Mouse (Mus musculus): ENCODE data around the gene Dpp9. TPM values are rescaled to one million over a fixed set of nuclear protein-coding genes. Genes with fewer than 3 reads are reported as not detected.

Gene Dpp9
- total and polyA plus RNA-seq, 2 experiments from 2014 or later, result 19.0 to 31.3 TPM

DNA sequence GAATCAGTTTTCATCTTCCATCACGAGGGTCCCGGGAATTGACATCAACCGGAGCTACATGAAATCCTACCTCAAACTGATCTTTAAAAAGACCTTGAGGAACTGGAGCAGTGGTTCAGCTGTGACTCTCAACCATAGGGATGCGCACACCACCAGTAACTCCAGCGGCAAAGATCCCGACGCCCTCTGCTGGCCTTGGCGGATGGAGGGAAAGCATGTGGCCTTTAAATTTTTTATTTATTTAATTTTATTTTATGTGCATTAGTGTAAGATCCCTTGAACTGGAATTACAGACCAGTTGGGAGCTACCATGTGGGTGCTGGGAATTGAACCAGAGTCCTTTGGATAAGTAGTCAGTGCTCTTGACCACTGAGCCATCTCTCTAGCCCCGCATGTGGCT is 36.7 kb upstream of the Dpp9 start:
- DNase-seq (ENCODE audit: low spot score), result peak; percentile 73
- no peaks in the 10 kb centered on the region for H3K9me3 ChIP-seq (ENCODE audit: low read length)
- 18% methylated on average over 9 of the region's 9 CpGs for WGBS
- ATAC-seq, result peak; percentile 9
- H3K27me3 ChIP-seq (ENCODE audit: insufficient read depth, low read length), result no peaks in the 10 kb centered on the region
- H3K9ac ChIP-seq (replicated peaks; ENCODE audit: low read length), result 0 out of 2 replicates have a peak overlapping the region, but pooled peaks have one; percentile 21
- peaks cover 10% of the 10 kb centered on the region for H3K36me3 ChIP-seq (ENCODE audit: insufficient read depth, low read length)
- TF ChIP-seq CTCF (IDR thresholded peaks at IDR 0.05; ENCODE audit: low read depth), result no peak
- peak overlapping the region; percentile 59 for H3K4me3 ChIP-seq (ENCODE audit: low read length)
- no peaks in the 10 kb centered on the region for H3K4me1 ChIP-seq (ENCODE audit: insufficient read depth, low read length)
- peak overlapping the region; percentile 78; the same call in 1 of the 2 replicates for H3K4me2 ChIP-seq (ENCODE audit: low read depth, low read length)
- H3K27ac ChIP-seq, result peak overlapping the region; percentile 93

- DNase-seq (ENCODE audit: low spot score), result no peak
- no peak overlapping the region for H3K4me3 ChIP-seq (ENCODE audit: low read length)
- no peaks in the 10 kb centered on the region for H3K9me3 ChIP-seq (ENCODE audit: low read length)
- no peak for ATAC-seq
- H3K36me3 ChIP-seq (ENCODE audit: insufficient read depth, low read length), result peaks cover 6% of the 10 kb centered on the region
- H3K27ac ChIP-seq, result peak overlapping the region; percentile 93; the same call in 1 of the 2 replicates
- no peak overlapping the region for H3K9ac ChIP-seq (replicated peaks; ENCODE audit: low read length)
- no peaks in the 10 kb centered on the region for H3K27me3 ChIP-seq (ENCODE audit: insufficient read depth, low read length)
- H3K4me2 ChIP-seq (ENCODE audit: low read depth, low read length), result no peak overlapping the region
- no peaks in the 10 kb centered on the region for H3K4me1 ChIP-seq (ENCODE audit: insufficient read depth, low read length)
- WGBS, result 77% methylated on average over 4 of the region's 4 CpGs
- no peak for TF ChIP-seq CTCF (IDR thresholded peaks at IDR 0.05; ENCODE audit: low read depth)
Measured at GRCm38 (mm10) chr17:56254695-56255094, 36.0 kb upstream of the Dpp9 start.

DNA sequence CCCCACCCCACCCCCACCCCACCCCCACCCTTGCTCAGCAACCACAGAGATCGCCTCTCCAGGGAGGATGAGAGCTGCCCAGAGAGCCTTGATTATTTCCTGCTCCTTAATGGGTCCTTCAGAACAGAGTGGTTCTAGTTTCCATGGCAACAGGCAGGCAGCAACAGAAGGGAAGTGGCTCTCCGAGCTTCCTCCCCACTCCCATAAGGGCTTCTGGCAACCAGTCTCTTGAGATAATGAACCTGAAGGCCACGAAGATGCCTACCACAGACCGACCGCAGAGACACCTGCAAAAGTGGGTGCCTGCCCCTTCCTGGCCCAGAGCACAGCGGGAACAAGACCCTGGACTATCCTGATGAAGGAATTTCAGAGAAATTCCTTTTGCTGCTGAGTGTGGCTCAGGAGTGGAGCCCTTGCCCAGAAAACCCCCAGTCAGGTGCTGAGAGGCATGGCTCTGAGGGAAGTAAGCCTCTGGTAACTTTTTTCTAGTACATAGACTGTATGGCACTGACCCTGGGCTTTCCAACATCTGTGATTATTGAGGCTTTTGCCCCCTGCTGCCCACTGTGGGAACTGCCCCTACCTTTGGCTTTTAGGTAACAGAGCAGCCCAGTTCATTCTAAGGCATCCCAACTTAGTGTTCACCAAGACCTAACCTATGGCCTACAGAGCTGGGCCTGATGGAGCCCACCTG is 32.6 kb upstream of the Dpp9 start:
- peak overlapping the region; percentile 30; the same call in 1 of the 2 replicates for H3K9ac ChIP-seq (replicated peaks; ENCODE audit: low read length)
- H3K4me3 ChIP-seq (ENCODE audit: low read length), result no peak overlapping the region
- peak; percentile 43; the same call in 1 of the 2 replicates for ATAC-seq

DNA sequence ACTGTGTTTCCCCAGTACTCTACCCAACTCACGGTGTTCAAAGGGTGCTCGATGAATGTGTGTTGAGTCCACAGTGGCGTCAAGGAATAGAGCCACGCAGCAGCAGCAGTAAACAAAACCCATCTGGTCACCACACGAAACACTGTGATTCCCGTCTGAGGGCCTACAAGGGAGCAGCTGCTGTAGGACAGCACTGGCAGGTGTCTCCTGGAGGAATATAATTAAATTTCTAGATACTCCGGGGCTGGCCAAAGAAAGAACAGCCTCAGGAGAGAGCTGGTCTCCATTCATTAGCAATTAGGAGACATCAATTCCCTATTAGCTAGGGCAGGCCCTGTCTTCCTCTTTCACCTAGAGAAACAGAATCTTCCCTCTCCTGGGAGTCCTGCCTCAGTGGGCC is 26.9 kb upstream of the Dpp9 start:
- no peaks in the 10 kb centered on the region for H3K27me3 ChIP-seq (ENCODE audit: insufficient read depth, low read length)
- no peak overlapping the region for H3K27ac ChIP-seq
- H3K9me3 ChIP-seq (ENCODE audit: low read length), result no peaks in the 10 kb centered on the region
- no peak for TF ChIP-seq CTCF (IDR thresholded peaks at IDR 0.05; ENCODE audit: low read depth)
- DNase-seq (ENCODE audit: low spot score), result no peak
- 46% methylated on average over 7 of the region's 7 CpGs for WGBS
- H3K4me1 ChIP-seq (ENCODE audit: insufficient read depth, low read length), result peaks cover 3% of the 10 kb centered on the region; the same call in 1 of the 2 replicates
- H3K36me3 ChIP-seq (ENCODE audit: insufficient read depth, low read length), result no peaks in the 10 kb centered on the region
- H3K9ac ChIP-seq (replicated peaks; ENCODE audit: low read length), result no peak overlapping the region
- ATAC-seq, result no peak
- H3K4me3 ChIP-seq (ENCODE audit: low read length), result no peak overlapping the region
- H3K4me2 ChIP-seq (ENCODE audit: low read depth, low read length), result no peak overlapping the region

More for the DNA sequence above, 32.6 kb upstream of the Dpp9 start:
- Histone ChIP-seq H3K9me3 (ENCODE audit: low read length) (no peaks in the 10 kb centered on the region), H3K27me3 (ENCODE audit: insufficient read depth, low read length) (no peaks in the 10 kb centered on the region), H3K4me1 (ENCODE audit: insufficient read depth, low read length) (no peaks in the 10 kb centered on the region), H3K36me3 (ENCODE audit: insufficient read depth, low read length) (no peaks in the 10 kb centered on the region), H3K27ac (peak overlapping the region; percentile 59), H3K4me2 (ENCODE audit: low read depth, low read length) (peak overlapping the region; percentile 35)
- peak; percentile 81 for DNase-seq (ENCODE audit: low spot score)
- WGBS, result 15% methylated on average over 6 of the region's 6 CpGs
- TF ChIP-seq CTCF (IDR thresholded peaks at IDR 0.05; ENCODE audit: low read depth), result peak; percentile 74

DNA sequence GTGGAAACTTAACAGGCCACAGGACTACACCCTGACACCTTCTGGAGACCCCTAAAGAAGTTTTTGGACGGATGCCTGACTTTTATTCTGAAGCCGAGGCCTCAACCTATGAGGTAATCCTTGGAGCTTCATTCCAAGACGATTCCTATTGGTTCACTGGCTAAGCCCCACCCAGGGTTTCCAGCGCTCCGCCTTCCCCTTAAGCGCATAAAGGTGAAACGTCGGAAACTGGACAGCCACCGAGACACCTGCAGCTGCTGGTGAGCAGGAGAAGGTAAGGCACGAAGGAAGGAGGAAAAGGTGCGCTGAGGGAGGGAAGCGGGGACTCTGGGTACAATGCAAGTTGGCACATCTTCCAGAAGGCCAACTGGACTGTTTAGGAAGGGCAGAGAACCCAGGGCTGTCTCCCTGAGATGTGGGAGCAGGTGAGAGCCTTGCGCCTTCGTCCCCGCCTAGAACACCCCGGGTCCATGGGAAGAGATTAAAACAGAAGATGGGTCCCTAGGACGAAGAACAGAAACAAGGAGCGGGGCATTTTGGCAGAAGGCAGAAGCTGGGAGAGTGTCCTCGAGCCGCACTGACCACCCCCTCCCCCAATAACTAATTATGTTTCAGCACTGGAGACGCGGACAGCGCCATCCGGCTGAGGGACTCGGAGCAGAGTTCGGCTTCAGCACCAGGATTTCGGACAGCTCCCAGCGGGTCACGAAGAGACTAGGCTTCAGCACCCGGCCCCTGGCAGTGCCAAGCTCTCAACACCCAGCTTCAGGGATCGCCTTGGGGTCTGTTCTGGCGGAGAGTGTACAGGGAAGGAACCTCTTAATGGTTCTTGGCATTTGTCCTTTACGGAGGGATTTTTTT is 23.1 kb upstream of the Dpp9 start:
- peak; percentile 90 for DNase-seq (ENCODE audit: low spot score)
- TF ChIP-seq CTCF (IDR thresholded peaks at IDR 0.05; ENCODE audit: low read depth), result peak; percentile 40; the same call in 1 of the 2 replicates
- ATAC-seq, result peak; percentile 93
- H3K4me3 ChIP-seq (ENCODE audit: low read length), result peak overlapping the region; percentile 50
- peaks cover 3% of the 10 kb centered on the region; the same call in 1 of the 2 replicates for H3K4me1 ChIP-seq (ENCODE audit: insufficient read depth, low read length)
- H3K4me2 ChIP-seq (ENCODE audit: low read depth, low read length), result peak overlapping the region; percentile 50
- no peaks in the 10 kb centered on the region for H3K27me3 ChIP-seq (ENCODE audit: insufficient read depth, low read length)
- peak overlapping the region; percentile 71; the same call in 1 of the 2 replicates for H3K27ac ChIP-seq
- peak overlapping the region; percentile 57 for H3K9ac ChIP-seq (replicated peaks; ENCODE audit: low read length)
- no peaks in the 10 kb centered on the region for H3K9me3 ChIP-seq (ENCODE audit: low read length)
- no peaks in the 10 kb centered on the region for H3K36me3 ChIP-seq (ENCODE audit: insufficient read depth, low read length)
- WGBS, result under 1% methylated on average over 33 of the region's 33 CpGs

- no peak for TF ChIP-seq CTCF (IDR thresholded peaks at IDR 0.05; ENCODE audit: low read depth)
- no peaks in the 10 kb centered on the region for H3K9me3 ChIP-seq (ENCODE audit: low read length)
- H3K27me3 ChIP-seq (ENCODE audit: insufficient read depth, low read length), result no peaks in the 10 kb centered on the region
- no peak overlapping the region for H3K9ac ChIP-seq (replicated peaks; ENCODE audit: low read length)
- H3K4me2 ChIP-seq (ENCODE audit: low read depth, low read length), result peak overlapping the region; percentile 43
- DNase-seq (ENCODE audit: low spot score) (peak; percentile 94), ATAC-seq (peak; percentile 98)
- peaks cover 10% of the 10 kb centered on the region for H3K4me1 ChIP-seq (ENCODE audit: insufficient read depth, low read length)
- WGBS, result 2% methylated on average over 14 of the region's 14 CpGs
- H3K27ac ChIP-seq, result 0 out of 2 replicates have a peak overlapping the region, but pooled peaks have one; percentile 26
- H3K36me3 ChIP-seq (ENCODE audit: insufficient read depth, low read length), result no peaks in the 10 kb centered on the region
- H3K4me3 ChIP-seq (ENCODE audit: low read length), result 0 out of 2 replicates have a peak overlapping the region, but pooled peaks have one; percentile 8
Measured at GRCm38 (mm10) chr17:56233818-56234469, 15.2 kb upstream of the Dpp9 start.

Measured in hindbrain, postnatal 0 days (tissue).